Mouse (Mus musculus) C2C12 (cell line): ENCODE results near the gene Fem1a. TPM values are rescaled to one million over a fixed set of nuclear protein-coding genes. Genes with fewer than 3 reads are reported as not detected.

Experiments
- H3K27me3 ChIP-seq: one replicate; pipeline ENCODE4 v1.6.1; 2011; ENCODE audit not compliant: control insufficient read depth, insufficient read depth, insufficient read length
- H3K36me3 ChIP-seq: one replicate; pipeline ENCODE4 v1.6.1; 2011; ENCODE audit not compliant: control insufficient read depth, insufficient read depth
- H3K4me3 ChIP-seq: one replicate; pipeline ENCODE4 v1.5.1; 2011; ENCODE audit warnings: mild to moderate bottlenecking, control low read depth; ENCODE audit not compliant: poor library complexity, insufficient read depth, severe bottlenecking
- H3K79me2 ChIP-seq: one replicate; pipeline ENCODE4 v1.6.1; 2011; ENCODE audit not compliant: control insufficient read depth, insufficient read depth
- H3K79me3 ChIP-seq: one replicate; pipeline ENCODE4 v1.6.1; 2011; ENCODE audit warnings: low read depth, control low read depth
- H3ac ChIP-seq: one replicate; pipeline ENCODE3; 2011; ENCODE audit warnings: low read depth; ENCODE audit not compliant: control insufficient read depth, insufficient read length
- CEBPB ChIP-seq: IDR thresholded peaks from one replicate; pipeline ENCODE4 v1.6.1; 2011; ENCODE audit warnings: low read depth, mild to moderate bottlenecking, control low read depth, moderate library complexity
- CTCF ChIP-seq: IDR thresholded peaks from one replicate; pipeline ENCODE4 v1.5.1; 2011; ENCODE audit not compliant: control insufficient read depth, insufficient read depth, insufficient read length
- FOSL1 ChIP-seq: IDR thresholded peaks from one replicate; pipeline ENCODE4 v1.8.0; 2011; ENCODE audit warnings: mild to moderate bottlenecking, low read length; ENCODE audit not compliant: poor library complexity, insufficient read depth, severe bottlenecking
- MAX ChIP-seq: IDR thresholded peaks from one replicate; pipeline ENCODE4 v1.6.1; 2011; ENCODE audit warnings: mild to moderate bottlenecking, control low read depth
- MYOD1 ChIP-seq: IDR thresholded peaks from one replicate; pipeline ENCODE4 v1.6.1; 2011; ENCODE audit warnings: low read depth; ENCODE audit not compliant: control insufficient read depth, insufficient read length
- MYOG ChIP-seq: IDR thresholded peaks from one replicate; pipeline ENCODE4 v1.6.1; 2011; ENCODE audit not compliant: control insufficient read depth, insufficient read length; ENCODE audit errors: extremely low read depth
- USF1 ChIP-seq: IDR thresholded peaks from one replicate; pipeline ENCODE4 v1.6.1; 2011; ENCODE audit warnings: low read depth, mild to moderate bottlenecking, control low read depth, moderate library complexity
- polyA plus RNA-seq: library from polyadenylated mRNA; unstranded; fragments of >200 nt; fragmentation: generic; extraction: Trizol; gene quantifications from one replicate; pipeline ENCODE4 v1.2.1, GENCODE M21; 2012; ENCODE audit warnings: missing spikeins

The Fem1a gene
- polyA plus RNA-seq, 1 experiment, result 18.1 TPM

GRCm38 (mm10) chr17:56259301-56260037 is 2.9 kb downstream of the Fem1a start:
- Histone ChIP-seq H3K79me3 (peaks cover 39% of the 10 kb centered on the region), H3K27me3 (no peaks in the 10 kb centered on the region), H3ac (no peak overlapping the region), H3K4me3 (no peak overlapping the region), H3K79me2 (peaks cover 72% of the 10 kb centered on the region), H3K36me3 (peaks cover 49% of the 10 kb centered on the region)
- no peak for TF ChIP-seq CTCF
- no peak for TF ChIP-seq MYOD1
- no peak for TF ChIP-seq MAX
- TF ChIP-seq FOSL1, result no peak
- no peak for TF ChIP-seq MYOG
- TF ChIP-seq USF1, result no peak
- TF ChIP-seq CEBPB, result no peak

- Histone ChIP-seq H3K79me2 (peaks cover 72% of the 10 kb centered on the region), H3K79me3 (peaks cover 39% of the 10 kb centered on the region), H3K4me3 (no peak overlapping the region), H3K36me3 (peaks cover 49% of the 10 kb centered on the region), H3K27me3 (no peaks in the 10 kb centered on the region), H3ac (no peak overlapping the region)
- TF ChIP-seq CEBPB (no peak), CTCF (no peak)
Observed at GRCm38 (mm10) chr17:56261166-56261565, 4.6 kb downstream of the Fem1a start.

GRCm38 (mm10) chr17:56262645-56263094 is 6.1 kb downstream of the Fem1a start:
- H3K79me3 ChIP-seq, result peaks cover 35% of the 10 kb centered on the region
- no peak overlapping the region for H3ac ChIP-seq
- H3K36me3 ChIP-seq, result peaks cover 49% of the 10 kb centered on the region
- H3K27me3 ChIP-seq, result no peaks in the 10 kb centered on the region
- TF ChIP-seq USF1 (no peak), CEBPB (no peak), MAX (no peak), FOSL1 (no peak), MYOD1 (no peak), CTCF (no peak), MYOG (no peak)
- H3K4me3 ChIP-seq, result no peak overlapping the region
- peaks cover 61% of the 10 kb centered on the region for H3K79me2 ChIP-seq

- Histone ChIP-seq H3K4me3 (no peak overlapping the region), H3K36me3 (peaks cover 40% of the 10 kb centered on the region), H3K27me3 (no peaks in the 10 kb centered on the region), H3K79me3 (peaks cover 21% of the 10 kb centered on the region), H3ac (no peak overlapping the region), H3K79me2 (peaks cover 48% of the 10 kb centered on the region)
- TF ChIP-seq FOSL1 (no peak), CTCF (peak; percentile 88)
Observed at GRCm38 (mm10) chr17:56264020-56264419, 7.4 kb downstream of the Fem1a start.

- Histone ChIP-seq H3K79me3 (peaks cover 11% of the 10 kb centered on the region), H3K4me3 (no peak overlapping the region), H3ac (no peak overlapping the region), H3K36me3 (peaks cover 31% of the 10 kb centered on the region), H3K79me2 (peaks cover 38% of the 10 kb centered on the region), H3K27me3 (no peaks in the 10 kb centered on the region)
- no peak for TF ChIP-seq CEBPB
- no peak for TF ChIP-seq MYOG
- TF ChIP-seq CTCF, result no peak
- TF ChIP-seq FOSL1, result no peak
- TF ChIP-seq MYOD1, result no peak
- TF ChIP-seq USF1, result no peak
- TF ChIP-seq MAX, result no peak
Observed at GRCm38 (mm10) chr17:56265011-56265410, 8.4 kb downstream of the Fem1a start.

GRCm38 (mm10) chr17:56265869-56266268 is 9.3 kb downstream of the Fem1a start:
- H3K27me3 ChIP-seq, result no peaks in the 10 kb centered on the region
- H3ac ChIP-seq, result peak overlapping the region; percentile 45
- peaks cover 29% of the 10 kb centered on the region for H3K79me2 ChIP-seq

More at GRCm38 (mm10) chr17:56265869-56266268, 9.3 kb downstream of the Fem1a start:
- Histone ChIP-seq H3K4me3 (no peak overlapping the region), H3K79me3 (peaks cover 6% of the 10 kb centered on the region), H3K36me3 (peaks cover 23% of the 10 kb centered on the region)
- TF ChIP-seq MAX (no peak), MYOD1 (peak; percentile 33), CTCF (no peak), CEBPB (no peak), FOSL1 (peak; percentile 47), USF1 (peak; percentile 21)
